Mouse (Mus musculus) liver, postnatal 0 days (tissue): ENCODE results near the gene Tlr8. TPM values are rescaled to one million over a fixed set of nuclear protein-coding genes. Genes with fewer than 3 reads are reported as not detected.

Source experiments
- ATAC-seq: fragments of 200-750 bp; cut with Nextera tagmentation; 2 replicates; pipeline ENCODE4 v1.8.0; 2017; ENCODE audit warnings: mild to moderate bottlenecking, moderate library complexity
- DNase-seq: peaks from one replicate; pipeline ENCODE4 v3.0.0-alpha.2; 2016
- H3K27ac ChIP-seq: fragments of 300-500 bp; sonication (generic); 2 replicates; pipeline ENCODE4 v1.5.1; 2014; ENCODE audit warnings: antibody characterized with exemption, moderate library complexity, mild to moderate bottlenecking, low read depth
- H3K27me3 ChIP-seq: fragments of 300-500 bp; sonication (generic); 2 replicates; pipeline ENCODE4 v1.6.1; 2014; ENCODE audit warnings: low read length, control low read depth, mixed read lengths; ENCODE audit not compliant: insufficient read depth
- H3K36me3 ChIP-seq: fragments of 300-500 bp; sonication (generic); replicated peaks from 2 replicates; pipeline ENCODE4 v1.6.1; 2014; ENCODE audit warnings: mild to moderate bottlenecking, control low read depth, low read length, moderate library complexity, mixed read lengths; ENCODE audit not compliant: insufficient read depth
- H3K4me1 ChIP-seq: fragments of 300-500 bp; sonication (generic); 2 replicates; pipeline ENCODE4 v1.6.1; 2014; ENCODE audit warnings: antibody characterized with exemption, mild to moderate bottlenecking, control low read depth; ENCODE audit not compliant: insufficient read depth
- H3K4me2 ChIP-seq: fragments of 300-500 bp; sonication (generic); 2 replicates; pipeline ENCODE4 v1.6.1; 2014; ENCODE audit warnings: low read depth, mild to moderate bottlenecking, low read length, moderate library complexity, mixed read lengths
- H3K4me3 ChIP-seq: fragments of 300-500 bp; sonication (generic); 2 replicates; pipeline ENCODE4 v1.5.1; 2014; ENCODE audit warnings: low read depth, low read length
- H3K9ac ChIP-seq: fragments of 300-500 bp; sonication (generic); replicated peaks from 2 replicates; pipeline ENCODE4 v1.6.1; 2014; ENCODE audit warnings: mild to moderate bottlenecking, moderate library complexity
- H3K9me3 ChIP-seq: fragments of 300-500 bp; sonication (generic); 2 replicates; pipeline ENCODE4 v1.6.1; 2016; ENCODE audit warnings: mild to moderate bottlenecking, control low read depth, low read length, mixed read lengths
- CTCF ChIP-seq: sonication (generic); IDR thresholded peaks from 2 replicates; pipeline ENCODE4 v1.5.1; 2016; ENCODE audit warnings: antibody characterized with exemption, low read depth
- EP300 ChIP-seq: IDR thresholded peaks from 2 replicates; pipeline ENCODE4 v1.6.1; 2016; ENCODE audit warnings: antibody characterized with exemption, low read depth, mild to moderate bottlenecking
- WGBS: fragments of 180-500 bp; shearing (Covaris S2); extraction: QIAGEN DNeasy Blood & Tissue Kit; methylation state at CpG from one replicate; pipeline ENCODE4 v1.1.7; 2014; ENCODE audit not compliant: insufficient replicate concordance; 5-methylcytosine and 5-hydroxymethylcytosine counted together
- polyA plus RNA-seq: library from polyadenylated mRNA; unstranded; fragments of >200 nt; fragmentation: Nextera tagmentation; extraction: Ambion mirVana; gene quantifications from 2 replicates; pipeline ENCODE4 v1.2.1, GENCODE M21; 2015

The Tlr8 gene
- polyA plus RNA-seq, 1 experiment from 2014 or later: 0.96 TPM

DNA sequence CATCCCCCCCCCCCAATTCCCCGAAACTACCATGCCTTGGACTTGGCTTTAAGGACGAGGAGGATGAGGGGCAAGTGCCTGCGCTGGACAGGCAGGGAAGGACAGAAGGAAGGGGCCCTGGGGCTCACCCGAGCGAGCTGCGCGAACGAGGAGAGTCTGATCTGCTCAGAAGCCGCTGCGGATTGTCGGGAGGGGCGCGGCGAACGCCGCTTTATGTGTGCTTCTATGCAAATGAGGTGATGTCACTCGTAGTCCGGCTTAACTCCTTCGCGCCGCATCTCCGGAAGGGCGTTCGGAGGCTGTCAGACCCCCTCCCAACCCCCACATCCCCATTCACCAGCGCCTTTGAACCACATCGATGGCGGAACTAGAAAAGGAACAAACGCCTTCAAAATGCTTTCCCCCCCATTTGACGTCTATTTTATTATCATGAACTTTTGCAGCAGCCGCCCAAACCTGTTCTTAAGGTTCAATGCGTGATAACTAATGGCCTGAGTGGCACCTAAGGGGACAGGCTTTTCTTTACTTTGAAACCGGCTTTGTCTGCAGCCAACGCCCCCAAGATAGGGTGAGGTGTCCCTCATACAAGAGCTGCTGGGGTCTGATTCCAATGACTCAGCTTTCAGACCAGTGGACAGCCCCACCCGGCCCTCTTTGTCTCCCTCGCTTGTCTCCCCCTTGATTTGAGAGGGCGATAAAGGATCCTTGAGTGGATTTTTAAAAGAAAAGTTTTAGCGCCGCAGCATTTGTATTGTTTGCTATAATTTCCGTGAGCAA, 55.0 kb downstream of the Tlr8 start, which contains the start of gene Tmsb4x:
Gene Tmsb4x (minus strand): TSS at position 338 of the 777 bp plus-strand sequence.
- ATAC-seq: peak; percentile 72
- peak within 1 kb of the TSS; percentile 67 for H3K4me2 ChIP-seq
- H3K9me3 ChIP-seq: no peaks in the 10 kb centered on the region
- TF ChIP-seq CTCF (no peak), EP300 (no peak; the same call in 1 of the 2 replicates)
- H3K27ac ChIP-seq: peak within 1 kb of the TSS; percentile 81
- WGBS: 12% methylated on average over 35 of the region's 39 CpGs
- DNase-seq: peak; percentile 79
- H3K9ac ChIP-seq: peak within 1 kb of the TSS; percentile 66
- H3K36me3 ChIP-seq: no peaks in the 10 kb centered on the region
- H3K4me3 ChIP-seq: peak within 1 kb of the TSS; percentile 56
- H3K4me1 ChIP-seq: no peaks in the 10 kb centered on the region
- peaks cover 8% of the 10 kb centered on the region; the same call in 1 of the 2 replicates for H3K27me3 ChIP-seq

DNA sequence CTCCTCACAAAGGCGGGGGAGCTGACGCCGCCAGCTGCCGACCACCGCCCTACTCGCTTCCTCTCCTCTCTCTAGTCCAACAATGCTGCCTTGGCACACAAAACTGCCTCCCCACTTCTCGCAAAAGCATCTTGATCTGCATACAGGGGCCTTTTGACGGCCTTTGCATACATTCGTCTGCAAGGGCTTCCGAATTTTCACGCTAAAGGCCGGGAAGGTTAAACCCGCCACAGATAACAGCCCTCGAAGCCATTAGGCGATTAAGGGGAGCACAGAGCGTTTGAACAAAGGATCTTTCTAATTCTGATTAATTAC, 55.7 kb downstream of the Tlr8 start:
- Histone ChIP-seq H3K4me2 (peak overlapping the region; percentile 67), H3K36me3 (no peaks in the 10 kb centered on the region), H3K27me3 (peaks cover 8% of the 10 kb centered on the region; the same call in 1 of the 2 replicates), H3K27ac (peak overlapping the region; percentile 77), H3K9ac (peak overlapping the region; percentile 66), H3K4me1 (no peaks in the 10 kb centered on the region), H3K4me3 (peak overlapping the region; percentile 56), H3K9me3 (no peaks in the 10 kb centered on the region)
- TF ChIP-seq CTCF: no peak
- no peak for TF ChIP-seq EP300
- DNase-seq (peak; percentile 15), ATAC-seq (no peak)
- 19% methylated on average over 16 of the region's 16 CpGs for WGBS

GRCm38 (mm10) chrX:167207741-167208505, 56.2 kb downstream of the Tlr8 start:
- 26% methylated on average over 25 of the region's 25 CpGs for WGBS
- H3K4me3 ChIP-seq: peak overlapping the region; percentile 56
- H3K36me3 ChIP-seq: no peaks in the 10 kb centered on the region
- H3K27me3 ChIP-seq: peaks cover 8% of the 10 kb centered on the region; the same call in 1 of the 2 replicates
- no peaks in the 10 kb centered on the region for H3K4me1 ChIP-seq
- ATAC-seq (no peak), DNase-seq (peak; percentile 22)
- peak overlapping the region; percentile 77 for H3K27ac ChIP-seq
- H3K4me2 ChIP-seq: peak overlapping the region; percentile 67
- no peaks in the 10 kb centered on the region for H3K9me3 ChIP-seq
- TF ChIP-seq EP300 (no peak), CTCF (no peak)
- peak overlapping the region; percentile 66 for H3K9ac ChIP-seq

- Histone ChIP-seq H3K36me3 (no peaks in the 10 kb centered on the region), H3K4me1 (no peaks in the 10 kb centered on the region), H3K27ac (0 out of 2 replicates have a peak overlapping the region, but pooled peaks have one; percentile 12), H3K9me3 (no peaks in the 10 kb centered on the region), H3K9ac (no peak overlapping the region; the same call in 1 of the 2 replicates), H3K27me3 (peaks cover 8% of the 10 kb centered on the region; the same call in 1 of the 2 replicates), H3K4me2 (peak overlapping the region; percentile 22; the same call in 1 of the 2 replicates), H3K4me3 (no peak overlapping the region)
- peak; percentile 15 for DNase-seq
- TF ChIP-seq CTCF (no peak), EP300 (0 out of 2 replicates have a peak, but pooled peaks have one; percentile 13)
- peak; percentile 40 for ATAC-seq
- 44% methylated on average over 8 of the region's 8 CpGs for WGBS
Observed at GRCm38 (mm10) chrX:167205813-167206520, 58.2 kb downstream of the Tlr8 start.

- Histone ChIP-seq H3K9me3 (no peaks in the 10 kb centered on the region), H3K4me3 (no peak overlapping the region), H3K36me3 (no peaks in the 10 kb centered on the region), H3K4me1 (no peaks in the 10 kb centered on the region), H3K9ac (no peak overlapping the region), H3K27ac (no peak overlapping the region), H3K27me3 (0 out of 2 replicates have a peak, but pooled peaks cover 3% of the 10 kb centered on the region), H3K4me2 (no peak overlapping the region)
- WGBS: 40% methylated on average over 2 of the region's 2 CpGs
- no peak for ATAC-seq
- no peak for DNase-seq
- TF ChIP-seq CTCF: no peak
- no peak for TF ChIP-seq EP300
Observed at GRCm38 (mm10) chrX:167201365-167201764, 62.8 kb downstream of the Tlr8 start.
